Mouse (Mus musculus) liver, postnatal 0 days (tissue): ENCODE measurements at regions not wholly inside any gene's neighbourhood (a gene's known extent, or its start where the extent isn't known, plus 50 kb on each side); places are given as distances from the start of the nearest gene placed in this dataset.

ENCODE experiments used
- ATAC-seq: fragments of 200-750 bp; cut with Nextera tagmentation; 2 replicates; pipeline ENCODE4 v1.8.0; 2017; ENCODE audit warnings: mild to moderate bottlenecking, moderate library complexity
- DNase-seq: peaks from one replicate; pipeline ENCODE4 v3.0.0-alpha.2; 2016
- H3K27ac ChIP-seq: fragments of 300-500 bp; sonication (generic); 2 replicates; pipeline ENCODE4 v1.5.1; 2014; ENCODE audit warnings: antibody characterized with exemption, moderate library complexity, mild to moderate bottlenecking, low read depth
- H3K27me3 ChIP-seq: fragments of 300-500 bp; sonication (generic); 2 replicates; pipeline ENCODE4 v1.6.1; 2014; ENCODE audit warnings: low read length, control low read depth, mixed read lengths; ENCODE audit not compliant: insufficient read depth
- H3K36me3 ChIP-seq: fragments of 300-500 bp; sonication (generic); replicated peaks from 2 replicates; pipeline ENCODE4 v1.6.1; 2014; ENCODE audit warnings: mild to moderate bottlenecking, control low read depth, low read length, moderate library complexity, mixed read lengths; ENCODE audit not compliant: insufficient read depth
- H3K4me1 ChIP-seq: fragments of 300-500 bp; sonication (generic); 2 replicates; pipeline ENCODE4 v1.6.1; 2014; ENCODE audit warnings: antibody characterized with exemption, mild to moderate bottlenecking, control low read depth; ENCODE audit not compliant: insufficient read depth
- H3K4me2 ChIP-seq: fragments of 300-500 bp; sonication (generic); 2 replicates; pipeline ENCODE4 v1.6.1; 2014; ENCODE audit warnings: low read depth, mild to moderate bottlenecking, low read length, moderate library complexity, mixed read lengths
- H3K4me3 ChIP-seq: fragments of 300-500 bp; sonication (generic); 2 replicates; pipeline ENCODE4 v1.5.1; 2014; ENCODE audit warnings: low read depth, low read length
- H3K9ac ChIP-seq: fragments of 300-500 bp; sonication (generic); replicated peaks from 2 replicates; pipeline ENCODE4 v1.6.1; 2014; ENCODE audit warnings: mild to moderate bottlenecking, moderate library complexity
- H3K9me3 ChIP-seq: fragments of 300-500 bp; sonication (generic); 2 replicates; pipeline ENCODE4 v1.6.1; 2016; ENCODE audit warnings: mild to moderate bottlenecking, control low read depth, low read length, mixed read lengths
- CTCF ChIP-seq: sonication (generic); IDR thresholded peaks from 2 replicates; pipeline ENCODE4 v1.5.1; 2016; ENCODE audit warnings: antibody characterized with exemption, low read depth
- EP300 ChIP-seq: IDR thresholded peaks from 2 replicates; pipeline ENCODE4 v1.6.1; 2016; ENCODE audit warnings: antibody characterized with exemption, low read depth, mild to moderate bottlenecking
- WGBS: fragments of 180-500 bp; shearing (Covaris S2); extraction: QIAGEN DNeasy Blood & Tissue Kit; methylation state at CpG from one replicate; pipeline ENCODE4 v1.1.7; 2014; ENCODE audit not compliant: insufficient replicate concordance; 5-methylcytosine and 5-hydroxymethylcytosine counted together

DNA sequence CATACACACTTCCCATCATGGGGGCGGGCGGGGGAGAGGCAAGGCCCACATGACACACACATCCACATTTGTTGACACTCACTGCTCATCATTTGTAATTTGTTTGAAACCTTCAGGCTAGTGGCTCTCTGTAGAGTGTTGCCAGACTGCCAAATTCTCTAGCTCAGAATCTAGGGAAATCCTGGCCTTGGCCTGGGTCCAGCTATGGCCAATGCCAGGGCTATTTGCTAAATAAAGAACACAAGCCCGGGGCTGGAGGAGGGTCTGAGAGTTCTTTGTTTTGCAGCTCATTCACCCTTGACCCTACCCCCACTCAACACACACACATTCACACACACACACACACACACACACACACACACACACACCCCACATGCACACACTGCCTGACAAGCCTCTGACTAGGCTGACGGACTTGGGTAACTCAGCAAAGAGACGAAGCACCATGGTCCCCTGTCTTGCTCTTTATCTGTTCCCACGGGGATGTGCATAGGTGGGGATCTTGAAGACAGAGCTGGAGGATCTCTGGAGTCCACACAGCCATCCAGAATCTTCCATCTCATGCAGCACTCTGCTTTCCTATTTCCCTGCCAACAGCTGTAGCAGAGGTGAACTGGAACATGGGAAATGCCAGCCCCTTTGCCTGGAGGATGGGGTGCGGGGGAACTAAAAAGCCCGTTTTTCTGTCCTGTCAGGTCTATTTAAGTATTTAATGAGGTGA lies 107.1 kb upstream of the Cadm1 start:
- WGBS, result 56% methylated on average over 8 of the region's 8 CpGs
- DNase-seq, result peak; percentile 64

GRCm38 (mm10) chr9:47423462-47423832 lies 106.5 kb upstream of the Cadm1 start:
- WGBS, result 69% methylated on average over 3 of the region's 3 CpGs
- Histone ChIP-seq H3K27ac (no peak overlapping the region), H3K4me1 (peaks cover 6% of the 10 kb centered on the region; the same call in 1 of the 2 replicates), H3K9me3 (no peaks in the 10 kb centered on the region), H3K36me3 (no peaks in the 10 kb centered on the region), H3K27me3 (no peaks in the 10 kb centered on the region), H3K9ac (no peak overlapping the region), H3K4me2 (no peak overlapping the region), H3K4me3 (no peak overlapping the region)
- DNase-seq (no peak), ATAC-seq (no peak)
- no peak for TF ChIP-seq EP300
- TF ChIP-seq CTCF, result no peak

More for the DNA sequence above, 107.1 kb upstream of the Cadm1 start:
- Histone ChIP-seq H3K4me3 (no peak overlapping the region), H3K9ac (no peak overlapping the region), H3K36me3 (no peaks in the 10 kb centered on the region), H3K27ac (no peak overlapping the region), H3K9me3 (no peaks in the 10 kb centered on the region), H3K4me2 (no peak overlapping the region), H3K4me1 (peaks cover 6% of the 10 kb centered on the region; the same call in 1 of the 2 replicates), H3K27me3 (no peaks in the 10 kb centered on the region)
- peak; percentile 86 for ATAC-seq
- no peak for TF ChIP-seq CTCF
- TF ChIP-seq EP300, result no peak

GRCm38 (mm10) chr9:47424191-47424590 lies 105.8 kb upstream of the Cadm1 start:
- Histone ChIP-seq H3K36me3 (no peaks in the 10 kb centered on the region), H3K4me2 (no peak overlapping the region), H3K27ac (no peak overlapping the region), H3K9me3 (no peaks in the 10 kb centered on the region), H3K4me3 (no peak overlapping the region), H3K27me3 (no peaks in the 10 kb centered on the region), H3K9ac (no peak overlapping the region), H3K4me1 (peaks cover 6% of the 10 kb centered on the region; the same call in 1 of the 2 replicates)
- no peak for TF ChIP-seq CTCF
- TF ChIP-seq EP300, result no peak
- no peak for DNase-seq
- 71% methylated on average over 3 of the region's 3 CpGs for WGBS
- no peak for ATAC-seq

DNA sequence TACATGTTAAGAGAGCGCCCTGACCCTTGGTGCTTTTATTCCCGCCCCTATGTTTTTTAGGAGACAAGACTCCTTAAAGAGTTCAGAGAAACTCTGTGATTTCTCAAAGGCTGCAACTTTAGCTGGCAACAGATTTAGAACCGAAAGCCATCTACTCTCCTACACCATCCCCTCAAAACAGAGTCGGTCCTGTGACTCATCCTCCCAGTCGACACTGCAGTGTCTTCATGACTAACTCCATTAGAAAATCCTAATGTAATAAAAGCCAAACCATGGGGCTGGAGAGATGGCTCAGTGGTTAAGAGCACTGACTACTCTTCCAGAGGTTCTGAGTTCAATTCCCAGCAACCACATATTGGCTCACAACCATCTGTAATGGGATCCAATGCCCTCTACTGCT lies 103.3 kb upstream of the Cadm1 start:
- no peaks in the 10 kb centered on the region for H3K36me3 ChIP-seq
- no peak overlapping the region for H3K4me3 ChIP-seq
- H3K4me1 ChIP-seq, result peaks cover 8% of the 10 kb centered on the region; the same call in 1 of the 2 replicates
- no peak overlapping the region for H3K9ac ChIP-seq
- TF ChIP-seq CTCF, result no peak
- TF ChIP-seq EP300, result no peak
- no peak for ATAC-seq
- H3K27me3 ChIP-seq, result no peaks in the 10 kb centered on the region
- H3K9me3 ChIP-seq, result no peaks in the 10 kb centered on the region
- no peak for DNase-seq
- WGBS, result 78% methylated on average over 5 of the region's 5 CpGs
- H3K4me2 ChIP-seq, result no peak overlapping the region
- no peak overlapping the region for H3K27ac ChIP-seq

GRCm38 (mm10) chr9:47428710-47429341 lies 101.1 kb upstream of the Cadm1 start:
- H3K4me2 ChIP-seq, result no peak overlapping the region
- no peak overlapping the region for H3K27ac ChIP-seq
- H3K36me3 ChIP-seq, result no peaks in the 10 kb centered on the region
- H3K9ac ChIP-seq, result no peak overlapping the region
- no peaks in the 10 kb centered on the region for H3K27me3 ChIP-seq
- 44% methylated on average over 8 of the region's 8 CpGs for WGBS
- no peaks in the 10 kb centered on the region for H3K9me3 ChIP-seq
- DNase-seq, result no peak
- TF ChIP-seq CTCF (no peak), EP300 (no peak)
- ATAC-seq, result no peak
- H3K4me1 ChIP-seq, result peaks cover 6% of the 10 kb centered on the region; the same call in 1 of the 2 replicates
- H3K4me3 ChIP-seq, result no peak overlapping the region

DNA sequence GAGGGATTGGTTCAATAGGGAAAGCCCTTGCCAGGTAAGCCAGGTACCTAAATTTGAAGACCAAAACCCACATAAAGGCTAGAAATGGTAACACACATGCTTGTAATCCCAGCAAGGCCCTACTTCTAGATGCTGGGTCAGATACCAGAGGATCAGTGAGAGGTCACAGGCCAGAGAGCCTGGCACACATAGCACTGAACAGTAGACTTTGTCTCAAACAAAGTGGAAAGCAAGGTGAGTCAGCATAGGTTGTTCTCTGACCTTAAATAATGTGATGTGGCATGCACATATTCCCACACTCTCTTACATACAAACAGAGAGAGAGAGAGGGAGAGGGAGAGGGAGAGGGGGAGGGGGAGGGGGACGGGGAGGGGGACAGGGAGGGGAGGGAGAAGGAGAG lies 100.3 kb upstream of the Cadm1 start:
- no peak for DNase-seq
- TF ChIP-seq CTCF (no peak), EP300 (peak; percentile 28; the same call in 1 of the 2 replicates)
- Histone ChIP-seq H3K36me3 (no peaks in the 10 kb centered on the region), H3K4me3 (no peak overlapping the region), H3K27ac (no peak overlapping the region; the same call in 1 of the 2 replicates), H3K4me2 (no peak overlapping the region), H3K9ac (no peak overlapping the region), H3K27me3 (no peaks in the 10 kb centered on the region), H3K9me3 (no peaks in the 10 kb centered on the region), H3K4me1 (peaks cover 6% of the 10 kb centered on the region; the same call in 1 of the 2 replicates)
- ATAC-seq, result peak; percentile 68
- WGBS, result no CpG with 5 or more reads among the region's 1 CpGs
